Mouse (Mus musculus) thymus, adult 2 months (tissue): ENCODE data around the gene Rad23a.

Experiments
- CTCF ChIP-seq: fragments of 200-500 bp; IDR thresholded peaks from 2 replicates; pipeline ENCODE4 v1.5.1; 2012; ENCODE audit warnings: mild to moderate bottlenecking, control low read depth, low read length, moderate library complexity, borderline replicate concordance; ENCODE audit not compliant: control insufficient read depth, poor library complexity, insufficient read depth; ENCODE audit errors: extremely low read depth
- POLR2A ChIP-seq: fragments of 200-500 bp; IDR thresholded peaks from 2 replicates; pipeline ENCODE4 v1.6.1; 2012; ENCODE audit warnings: mild to moderate bottlenecking, low read length, control low read depth, moderate library complexity; ENCODE audit not compliant: control insufficient read depth, poor library complexity, insufficient read depth; ENCODE audit errors: extremely low read depth

- TF ChIP-seq CTCF (peak; percentile 88), POLR2A (0 out of 2 replicates have a peak, but pooled peaks have one; percentile 31)
Measured at GRCm38 (mm10) chr8:84823653-84824052, 16.8 kb downstream of the Rad23a start.
